Mouse (Mus musculus) neutrophil, adult 59 days (primary cell): Measurements from ENCODE around the gene Cmtr1. TPM values are rescaled to one million over a fixed set of nuclear protein-coding genes. Genes with fewer than 3 reads are reported as not detected.

Source experiments
- total RNA-seq, 2 experiments: library from RNA; stranded (reverse); gene quantifications; 1 replicate in 1 of 2; 2 replicates in 1 of 2; pipeline ENCODE4 v1.2.4; 2023

The Cmtr1 gene
- 100 to 1,000 TPM; 191 to 211 TPM for total RNA-seq

GRCm38 (mm10) chr17:29660076-29660761 is at the start of gene Cmtr1:
Gene Cmtr1 (plus strand): TSS chr17:29660595.

GRCm38 (mm10) chr17:29614115-29615023 is 46.0 kb upstream of the Cmtr1 start, which contains the start of the genes Rnf8 and Gm28043:
Gene Rnf8 (plus strand): TSS chr17:29614790.
Gene Gm28043 (plus strand): TSS chr17:29614876.

GRCm38 (mm10) chr17:29716732-29717445 is 56.5 kb downstream of the Cmtr1 start, which contains the start of gene Ccdc167:
Gene Ccdc167 (minus strand): TSS chr17:29717044.

Other genes with a start within 250 kb of the Cmtr1 start
- 100 to 1,000 TPM; 351 to 485 TPM for gene Pim1, start 169.8 kb upstream of the Cmtr1 start, total RNA-seq
- not detected for gene Gm17657, start 111.0 kb upstream of the Cmtr1 start, total RNA-seq
- gene Tbc1d22b, start 110.8 kb upstream of the Cmtr1 start, total RNA-seq: 10 to 100 TPM; 11.8 to 12.9 TPM
- not detected for gene Tmem217, start 108.2 kb upstream of the Cmtr1 start, total RNA-seq
- 10 to 100 TPM; 30.3 to 36.5 TPM for gene Rnf8, start 45.8 kb upstream of the Cmtr1 start, total RNA-seq
- 10 to 100 TPM; 14.3 to 14.5 TPM for gene Gm28043, start 45.7 kb upstream of the Cmtr1 start, total RNA-seq
- gene Ccdc167, start 56.4 kb downstream of the Cmtr1 start, total RNA-seq: 10 to 100 TPM; 12.9 to 14.9 TPM